Mouse (Mus musculus) CD4-positive helper T cell, adult 2 months (primary cell): ENCODE measurements around the gene Dbn1.

Source experiments
- DNase-seq: peaks from one replicate; pipeline ENCODE4 v3.0.0-alpha.2; 2012; ENCODE audit warnings: low read depth, missing footprints, low spot score

The Dbn1 gene

GRCm38 (mm10) chr13:55487578-55488498 lies at the start of gene Dbn1:
TSS of gene Dbn1 (minus strand) at chr13:55488111.
- no peak for DNase-seq

DNA sequence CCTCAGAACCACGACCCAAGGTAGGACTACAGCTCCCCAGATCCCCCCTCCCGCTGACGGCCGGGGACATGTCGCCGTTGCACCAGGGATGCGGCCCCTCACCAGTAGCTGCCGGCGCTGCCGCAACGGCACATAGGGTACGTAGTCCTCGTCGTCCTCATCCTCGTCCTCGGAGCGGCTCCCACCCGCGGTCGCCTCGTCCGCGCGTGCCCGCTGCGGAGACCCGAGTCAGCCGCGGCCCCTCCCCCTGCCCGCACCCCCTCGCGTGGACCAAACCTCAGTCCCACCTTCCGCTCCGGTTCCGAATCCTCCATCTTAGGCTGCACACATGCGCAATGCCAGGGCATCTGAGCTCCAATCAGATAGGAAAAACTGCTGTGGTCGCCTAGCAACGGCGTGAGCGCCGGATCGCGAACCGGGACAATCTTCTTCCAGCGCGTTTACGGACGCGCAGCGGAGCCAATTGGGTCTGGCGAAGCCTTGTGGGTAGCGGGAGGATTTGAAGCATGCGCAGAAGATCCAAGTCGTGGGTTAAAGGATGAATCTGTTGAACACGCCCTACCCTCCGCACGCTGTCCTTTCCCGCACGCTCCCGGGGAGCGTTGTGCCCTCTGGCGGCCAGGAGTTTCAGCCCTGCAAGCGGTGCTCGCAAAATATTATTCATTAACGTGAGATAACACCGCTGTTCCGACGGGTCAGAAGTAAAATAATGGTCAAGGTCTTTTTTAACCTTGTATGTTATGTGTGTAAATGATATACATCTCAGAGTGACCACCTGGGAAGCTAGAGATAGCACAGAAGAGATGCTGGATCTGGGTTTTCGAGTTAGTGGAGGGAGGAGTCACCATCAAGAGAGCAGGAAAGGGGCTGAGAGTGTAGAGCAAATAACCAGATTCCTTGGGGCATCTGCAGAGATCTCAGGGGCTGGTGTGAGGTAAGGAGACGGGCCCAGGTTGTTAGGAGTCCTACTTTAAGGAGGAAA lies 48.6 kb upstream of the Dbn1 start, which contains the start of gene Ddx41:
Gene Ddx41 (minus strand): TSS at position 465 of the 982 bp plus-strand sequence.
- DNase-seq = peak; percentile 100

GRCm38 (mm10) chr13:55535796-55536193 lies 47.9 kb upstream of the Dbn1 start:
- no peak for DNase-seq

DNA sequence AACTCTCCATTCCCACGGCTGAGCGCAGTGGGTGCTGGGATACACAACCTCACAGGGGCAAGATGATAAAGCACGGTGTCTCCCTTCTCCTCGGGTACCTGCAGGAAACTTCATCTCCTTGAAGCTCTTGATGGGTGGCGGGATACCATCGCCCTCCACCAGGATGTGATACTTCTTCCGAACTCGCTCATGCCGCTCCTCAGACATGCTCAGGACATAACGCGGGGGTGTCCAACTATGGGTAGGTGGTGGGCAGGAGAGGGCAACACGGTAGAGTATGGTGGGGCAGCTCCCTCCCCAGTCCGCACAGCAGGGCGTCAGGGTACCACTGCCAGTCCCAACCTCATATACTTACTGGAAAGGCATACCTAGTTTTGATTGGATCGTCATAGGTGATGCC lies 47.3 kb upstream of the Dbn1 start:
- no peak for DNase-seq

GRCm38 (mm10) chr13:55529198-55529915 lies 41.4 kb upstream of the Dbn1 start, which contains the start of gene Dok3:
TSS of gene Dok3 (minus strand) at chr13:55529296.
- no peak for DNase-seq

GRCm38 (mm10) chr13:55527834-55528772 lies 40.2 kb upstream of the Dbn1 start:
- DNase-seq = no peak

GRCm38 (mm10) chr13:55527212-55527611 lies 39.3 kb upstream of the Dbn1 start:
- DNase-seq = no peak

- no peak for DNase-seq
Measured at GRCm38 (mm10) chr13:55525733-55526553, 38.0 kb upstream of the Dbn1 start.

- DNase-seq = no peak
Measured at GRCm38 (mm10) chr13:55523951-55524600, 36.2 kb upstream of the Dbn1 start.

GRCm38 (mm10) chr13:55523278-55523677 lies 35.4 kb upstream of the Dbn1 start:
- no peak for DNase-seq

- DNase-seq = no peak
Measured at GRCm38 (mm10) chr13:55522730-55523129, 34.8 kb upstream of the Dbn1 start.

DNA sequence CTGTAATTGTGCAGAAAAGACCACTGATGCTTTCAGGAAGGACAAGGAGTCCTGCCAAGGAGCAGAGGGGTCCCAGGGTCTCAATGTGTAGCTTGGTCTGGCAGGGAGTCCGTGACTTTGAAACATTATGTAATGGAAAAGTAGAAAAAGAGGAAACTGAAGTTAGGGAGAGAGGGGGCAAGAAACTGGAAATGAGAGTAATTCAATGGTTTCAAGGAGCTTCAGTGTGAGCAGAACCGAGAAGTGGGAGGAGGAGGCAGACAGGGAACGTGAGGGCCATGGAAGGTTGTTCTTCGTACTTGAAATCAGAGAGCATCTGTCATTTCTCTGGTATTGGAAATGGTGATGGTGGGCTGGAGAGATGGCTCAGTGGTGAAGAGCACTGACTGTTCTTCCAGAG lies 31.7 kb upstream of the Dbn1 start:
- DNase-seq = no peak

DNA sequence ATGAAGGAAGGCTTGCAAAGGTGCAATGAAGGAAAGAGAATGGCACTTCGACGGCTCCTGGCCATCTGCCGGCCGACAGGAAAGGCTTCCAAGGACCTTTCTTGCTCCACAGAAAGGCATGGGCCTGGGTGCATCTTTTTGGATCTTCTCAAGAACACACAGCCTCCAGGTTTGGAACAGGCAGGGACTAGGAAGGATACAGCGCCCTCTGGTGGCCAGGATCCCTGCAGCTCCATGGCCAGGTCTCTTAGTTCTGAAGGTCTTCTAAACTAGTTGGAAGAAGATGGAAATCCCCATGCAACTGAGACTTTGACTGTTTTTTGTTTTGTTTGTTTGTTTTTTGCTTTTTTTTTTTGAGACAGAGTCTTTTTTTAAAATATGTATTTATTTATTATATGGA lies 29.0 kb upstream of the Dbn1 start:
- DNase-seq = peak; percentile 81

DNA sequence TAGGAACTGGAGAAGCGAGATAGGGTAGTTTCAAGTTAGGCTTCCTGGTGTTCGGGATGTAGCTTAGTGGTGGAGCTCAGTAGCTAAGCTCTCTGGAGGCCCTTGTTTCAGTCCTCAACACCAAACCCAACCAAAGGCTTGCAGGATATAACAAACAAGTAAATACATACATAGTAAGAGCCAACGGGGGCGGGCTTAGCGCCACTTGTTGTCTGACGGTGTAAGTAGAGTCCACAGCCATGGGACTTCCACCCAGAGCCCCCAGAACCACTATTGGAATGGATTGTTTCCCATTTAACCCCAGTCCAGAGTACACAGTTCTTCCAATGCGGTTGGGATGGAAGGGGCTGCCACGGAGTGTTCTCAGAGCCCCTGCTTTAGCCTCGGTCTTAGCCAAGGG lies 25.9 kb upstream of the Dbn1 start:
- DNase-seq = no peak

DNA sequence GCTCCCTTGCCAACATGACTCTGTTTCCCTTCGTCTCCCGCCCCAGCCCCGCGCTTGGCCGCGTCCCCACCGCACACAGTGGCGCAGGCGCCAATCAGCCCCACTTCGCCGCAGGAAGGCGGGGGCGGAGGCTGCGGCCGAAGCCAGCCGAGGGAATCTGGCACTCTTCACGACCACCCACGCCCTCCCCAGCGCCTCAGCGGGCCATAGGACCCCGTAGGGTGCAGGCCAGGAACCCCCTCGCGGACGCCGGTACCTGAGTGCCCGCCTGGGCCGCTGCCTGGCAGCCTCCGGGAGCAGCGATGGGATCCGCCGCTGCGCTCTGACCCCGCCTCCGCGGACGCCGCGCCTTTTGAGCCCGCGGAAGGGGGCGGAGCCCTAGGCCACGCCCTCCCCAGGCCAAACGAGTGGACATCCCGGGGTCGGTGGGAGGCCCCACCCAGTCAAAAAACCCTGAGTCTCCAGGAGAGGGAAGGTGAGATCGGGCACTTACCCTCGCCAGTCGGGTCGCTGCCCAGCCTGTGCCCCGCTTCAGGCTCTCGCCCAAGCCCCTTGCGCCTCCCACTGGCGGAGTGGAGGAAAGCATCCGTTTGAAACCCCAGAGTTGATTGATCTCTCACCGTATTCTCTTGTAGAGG lies 25.3 kb upstream of the Dbn1 start, which contains the start of gene Pdlim7:
Gene Pdlim7 (minus strand): TSS at position 566 of the 638 bp plus-strand sequence.
- peak; percentile 84 for DNase-seq

- no peak for DNase-seq
Measured at GRCm38 (mm10) chr13:55512379-55513031, 24.6 kb upstream of the Dbn1 start.

DNA sequence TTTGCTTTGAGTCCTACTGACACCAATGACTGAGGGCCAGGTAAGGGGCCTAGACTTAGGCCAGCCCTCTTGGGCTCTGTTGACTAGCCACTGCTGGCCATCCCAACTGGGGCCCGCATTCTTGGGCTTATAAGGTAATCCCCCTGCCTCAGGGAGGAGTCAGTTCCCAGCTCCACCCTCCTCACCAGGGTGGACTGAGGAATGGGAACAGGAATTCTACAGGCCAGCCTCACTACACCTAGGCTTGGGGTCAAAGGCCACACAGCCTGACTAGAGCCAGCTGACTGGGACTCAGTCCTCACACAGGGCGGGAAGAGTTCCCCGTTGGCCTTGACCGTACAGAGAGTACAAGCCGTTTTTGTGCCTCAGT lies 23.6 kb upstream of the Dbn1 start:
- no peak for DNase-seq
